Mouse (Mus musculus) c-Kit-positive CD71-positive TER-119-negative erythroid progenitor cells, embryonic 14.5 days (primary cell): ENCODE results near the gene Ccdc136.
A peak's percentile ranks its signal among the peaks of the same experiment; 100 is the strongest.
"Not testable (repeated sequence)": the region's sequence is repeated elsewhere in the genome, so short reads cannot be mapped to it uniquely, and the experiment has no call there.

ENCODE experiments used
- DNase-seq: peaks from one replicate; pipeline ENCODE4 v3.0.0-alpha.2; 2013; ENCODE audit warnings: low read depth

Ccdc136 gene

DNA sequence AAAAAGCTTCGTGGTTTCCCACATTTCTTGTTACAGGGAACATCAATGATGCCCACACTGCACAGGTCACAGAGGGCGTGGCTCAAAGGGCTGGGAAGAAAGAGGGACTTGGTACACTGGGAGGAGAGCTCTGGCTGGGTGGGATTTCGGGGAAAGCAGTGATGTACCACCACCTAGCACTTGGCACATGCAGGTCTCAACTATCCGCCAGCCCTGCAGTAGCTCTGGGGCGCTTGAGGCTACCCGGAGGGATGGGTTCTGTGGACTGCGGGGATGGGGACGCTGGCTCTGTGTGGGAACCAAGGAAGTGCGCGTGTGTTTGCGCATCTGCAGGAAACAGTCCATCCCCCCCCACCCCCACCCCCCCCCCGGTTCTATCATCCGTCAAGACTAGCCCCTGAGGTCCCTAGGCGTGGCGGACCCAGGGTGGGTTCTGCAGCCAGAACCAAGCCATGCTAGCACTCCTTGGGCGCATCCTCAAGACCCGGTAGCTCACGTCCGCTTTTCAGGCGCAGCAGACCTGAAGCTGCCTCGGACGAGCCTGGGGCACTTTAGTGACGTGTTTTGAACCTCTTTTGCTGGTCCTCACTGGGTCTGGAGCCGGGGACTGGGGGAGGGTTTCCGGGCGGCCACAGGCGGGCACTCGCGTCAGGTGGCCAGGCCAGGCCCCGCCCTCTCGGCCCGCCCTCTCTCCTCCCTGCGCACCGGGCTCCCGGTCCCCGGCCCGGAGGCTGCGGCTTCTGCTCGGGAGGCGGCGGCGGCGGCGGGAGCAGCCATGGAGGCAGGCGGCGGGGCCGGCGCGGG, at the start of gene Ccdc136:
Gene Ccdc136 (plus strand): TSS at position 400 of the 804 bp plus-strand sequence.
- DNase-seq: no peak

DNA sequence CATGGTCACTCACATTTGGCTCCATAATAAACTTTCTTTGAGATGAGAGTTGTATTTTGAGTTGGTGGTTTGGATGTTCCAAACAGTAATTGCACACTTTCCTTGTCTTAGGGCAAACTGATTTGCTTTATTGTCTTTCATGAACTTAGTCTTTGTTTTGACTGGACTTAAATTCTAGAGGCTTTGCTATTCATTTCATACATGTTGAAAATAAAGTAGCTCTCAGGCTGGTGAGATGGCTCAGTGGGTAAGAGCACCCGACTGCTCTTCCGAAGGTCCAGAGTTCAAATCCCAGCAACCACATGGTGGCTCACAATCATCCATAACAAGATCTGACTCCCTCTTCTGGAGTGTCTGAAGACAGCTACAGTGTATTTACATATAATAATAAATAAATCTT, 49.6 kb upstream of the Ccdc136 start:
- DNase-seq: not testable (repeated sequence)

DNA sequence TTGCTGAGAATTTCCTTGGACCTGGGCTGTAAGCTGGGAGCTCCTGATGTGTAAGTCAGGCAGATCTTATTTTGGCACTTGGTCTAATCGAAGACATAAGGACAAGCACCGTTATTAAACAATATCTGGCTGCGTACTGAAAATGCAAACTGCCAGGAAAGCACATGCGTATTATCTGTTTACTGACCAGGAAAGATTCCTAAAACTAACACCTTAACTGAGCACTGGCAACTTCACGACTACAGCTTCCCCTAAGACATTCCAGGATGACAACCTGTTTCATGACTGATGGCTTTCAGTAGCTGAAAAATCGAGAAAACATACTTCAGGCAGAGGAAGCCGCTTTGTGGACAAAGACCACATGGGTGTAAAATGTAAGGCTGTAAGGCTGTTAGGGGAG, 48.9 kb upstream of the Ccdc136 start:
- no peak for DNase-seq

DNA sequence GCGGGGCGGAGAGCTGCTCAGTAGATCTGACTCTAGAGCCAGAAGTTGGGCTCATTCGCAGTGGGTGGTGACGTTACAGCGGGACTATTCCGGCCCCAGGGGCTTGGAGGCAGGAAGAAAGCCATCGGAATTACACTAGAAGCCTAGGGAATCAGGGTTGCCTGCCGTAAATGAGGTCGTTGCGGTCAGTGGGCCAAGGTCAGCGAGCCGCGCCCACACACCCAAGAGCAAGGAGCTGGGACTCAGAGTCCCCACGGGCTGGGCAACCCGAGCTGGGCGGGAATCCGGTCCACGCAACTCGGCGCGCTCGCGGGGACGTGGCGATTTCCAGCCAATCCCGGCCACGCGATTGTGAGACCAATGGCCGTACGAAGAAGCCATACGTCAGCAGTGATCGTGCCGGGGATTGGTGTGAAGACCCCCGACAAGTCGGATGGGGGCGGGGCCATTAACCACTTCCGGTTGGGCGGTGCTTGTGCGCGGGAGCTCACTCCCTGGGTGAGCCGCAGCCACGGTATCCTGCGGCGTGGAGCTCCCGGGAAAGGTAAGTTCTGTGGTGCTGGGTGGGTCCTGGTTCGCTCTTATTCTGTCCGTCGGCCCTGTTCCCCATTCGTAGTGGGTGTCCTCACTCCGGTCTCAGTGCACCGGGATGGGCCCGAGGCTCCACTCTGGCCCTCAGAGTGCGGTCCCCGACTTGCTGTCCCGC, 48.3 kb upstream of the Ccdc136 start, which contains the start of gene Calu:
Gene Calu (plus strand): TSS at position 405 of the 706 bp plus-strand sequence.
- peak; percentile 98 for DNase-seq

DNA sequence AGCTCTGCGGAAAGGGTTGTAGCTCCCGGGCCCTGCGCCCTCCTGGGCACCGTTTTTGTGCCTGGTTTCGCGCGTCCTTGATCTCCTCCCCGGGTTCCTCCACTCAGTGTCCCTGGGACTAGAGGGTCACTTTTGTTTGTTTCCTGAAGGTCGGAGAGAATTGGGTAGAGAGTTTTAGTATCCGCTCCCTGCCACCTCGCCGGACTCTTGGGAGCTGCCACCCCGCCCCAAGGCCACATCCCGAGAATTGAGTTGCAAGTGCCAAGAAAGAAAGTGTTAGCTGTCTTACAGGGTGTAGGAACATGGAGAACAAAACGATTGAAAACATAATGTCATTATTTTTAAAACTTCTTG, 47.8 kb upstream of the Ccdc136 start:
- peak; percentile 24 for DNase-seq

DNA sequence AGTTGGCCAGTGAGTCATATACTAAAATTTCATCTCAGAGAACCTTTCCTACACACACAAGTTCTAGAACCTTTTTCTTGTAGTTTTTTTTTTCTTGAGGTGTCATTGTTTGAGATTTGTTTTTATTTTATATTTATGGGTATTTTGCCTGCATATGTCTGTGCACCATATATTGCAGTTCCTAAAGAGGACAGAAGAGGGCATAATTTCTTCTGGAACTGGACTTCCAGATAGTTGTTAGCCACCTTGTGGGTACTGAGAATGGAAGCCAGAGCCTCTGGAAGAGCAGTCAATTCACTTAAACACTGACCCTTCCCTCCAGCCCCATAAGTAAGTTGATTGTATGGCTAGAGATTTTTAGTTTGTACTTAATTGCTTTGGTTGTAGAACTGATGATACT, 44.5 kb upstream of the Ccdc136 start:
- no peak for DNase-seq

DNA sequence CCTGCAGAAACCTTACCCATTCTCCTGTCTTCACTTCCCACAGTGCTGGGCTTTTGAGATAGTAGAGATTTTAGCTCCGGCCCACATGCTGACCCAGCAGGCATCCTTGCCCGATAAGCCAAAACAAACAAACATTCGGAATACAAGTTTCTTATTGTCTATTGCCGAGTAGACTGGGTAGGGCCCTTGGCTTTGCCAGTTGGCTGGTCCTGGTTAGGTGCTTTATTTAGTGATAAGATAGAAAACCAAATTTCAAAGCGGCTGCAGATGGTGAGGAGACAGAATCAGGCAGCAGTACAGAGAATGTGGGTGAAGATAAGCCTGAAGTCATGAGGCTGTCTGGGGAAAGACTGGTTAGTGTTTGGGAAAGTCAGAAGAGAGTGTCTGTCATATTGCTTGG, 43.3 kb upstream of the Ccdc136 start:
- DNase-seq: peak; percentile 46

DNA sequence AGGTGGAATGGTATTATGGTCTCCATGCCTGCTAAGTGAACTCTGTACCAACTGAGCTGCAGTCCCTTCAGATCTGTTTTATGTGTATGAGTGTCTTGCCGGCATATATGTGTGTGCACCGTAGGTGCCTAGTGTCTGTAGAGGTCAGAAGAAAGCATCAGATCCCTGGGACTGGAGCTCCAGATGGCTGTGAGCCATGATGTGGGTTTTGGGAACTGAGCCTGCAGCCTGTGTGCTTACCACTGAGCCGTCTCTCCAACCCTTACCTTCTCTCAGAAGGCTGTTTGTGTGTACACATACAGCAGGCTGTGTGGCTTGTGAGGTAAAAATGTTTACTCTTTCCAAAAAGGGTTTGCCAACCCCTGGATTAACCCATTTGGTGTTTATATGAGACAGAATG, 36.7 kb upstream of the Ccdc136 start:
- no peak for DNase-seq

DNA sequence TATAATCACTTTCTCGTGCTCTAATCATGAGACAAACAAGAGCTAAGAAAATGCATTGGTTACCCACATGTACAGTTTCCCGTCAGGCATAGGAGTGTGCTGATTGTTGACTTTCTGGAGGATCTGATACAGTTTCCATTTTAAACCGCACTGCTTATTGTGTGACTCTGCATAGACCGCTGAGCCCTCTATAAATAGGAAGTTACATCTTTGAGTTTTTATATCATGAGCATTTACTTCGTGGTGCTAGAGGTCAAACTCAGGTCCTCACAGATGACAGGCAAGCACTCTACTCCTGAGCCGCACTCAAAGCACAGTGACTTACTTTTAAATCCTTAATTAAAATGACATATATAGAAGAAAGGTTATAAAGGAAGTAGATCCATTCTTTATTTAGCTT, 35.9 kb upstream of the Ccdc136 start:
- no peak for DNase-seq

DNA sequence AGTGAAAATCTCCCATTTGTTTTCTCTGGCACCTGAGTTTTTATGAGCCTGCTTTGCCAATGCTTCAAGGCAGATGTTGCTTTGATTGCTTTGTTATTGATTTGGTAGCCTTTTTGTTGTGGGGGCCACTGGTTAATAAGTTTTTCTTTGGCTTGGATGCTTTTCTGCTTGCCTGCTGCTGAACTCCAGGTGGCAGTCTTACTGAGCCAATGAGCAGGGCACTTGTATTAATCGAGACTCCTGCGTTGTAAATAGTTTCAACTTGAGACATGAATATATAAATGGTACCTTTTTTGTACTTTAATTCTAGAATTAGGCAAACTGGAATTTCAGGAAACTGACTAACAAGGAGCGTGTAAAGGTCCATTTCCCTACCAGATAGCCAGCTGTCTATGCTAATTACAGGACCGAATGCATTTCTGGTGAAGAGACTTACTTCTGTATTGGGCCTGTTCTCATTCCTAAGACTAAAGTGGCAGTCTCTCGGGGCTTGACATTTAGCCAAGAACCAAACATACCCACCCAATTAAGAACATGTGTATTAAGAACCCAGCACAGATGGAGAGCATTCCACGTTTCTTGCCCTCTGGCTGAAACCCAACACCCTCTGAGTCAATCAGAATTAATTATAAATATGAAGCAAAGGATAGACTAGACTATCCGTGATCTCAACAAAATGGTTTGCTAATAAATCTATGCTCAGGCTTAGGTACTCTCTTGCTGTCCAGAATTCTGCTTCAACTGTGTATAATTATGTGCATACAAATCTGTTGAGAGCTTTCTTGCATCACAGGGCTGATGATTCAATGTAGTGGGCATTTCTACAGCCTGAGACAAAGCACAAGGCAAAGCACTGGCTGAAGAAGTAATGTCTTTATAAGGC, 33.6 kb upstream of the Ccdc136 start:
- DNase-seq: no peak

DNA sequence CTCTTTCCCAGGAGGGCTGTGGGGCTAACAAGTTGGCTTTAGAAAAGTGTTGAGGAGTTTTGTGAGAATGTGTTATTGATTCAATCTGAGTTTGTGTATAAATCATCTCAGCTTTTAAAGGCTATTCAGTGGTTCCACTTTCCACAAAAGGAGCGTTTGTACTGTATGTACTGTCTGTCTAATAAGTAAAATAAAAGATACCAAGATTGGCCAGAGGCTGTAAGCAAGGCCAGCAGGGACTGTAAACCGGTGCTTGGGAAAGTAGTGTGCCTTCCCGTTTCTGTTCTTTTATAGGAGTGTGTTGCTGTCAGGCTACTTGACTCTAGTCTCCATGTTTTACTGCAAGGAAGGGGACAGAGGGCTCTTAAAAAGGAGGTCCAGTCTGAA, 33.0 kb upstream of the Ccdc136 start:
- no peak for DNase-seq

DNA sequence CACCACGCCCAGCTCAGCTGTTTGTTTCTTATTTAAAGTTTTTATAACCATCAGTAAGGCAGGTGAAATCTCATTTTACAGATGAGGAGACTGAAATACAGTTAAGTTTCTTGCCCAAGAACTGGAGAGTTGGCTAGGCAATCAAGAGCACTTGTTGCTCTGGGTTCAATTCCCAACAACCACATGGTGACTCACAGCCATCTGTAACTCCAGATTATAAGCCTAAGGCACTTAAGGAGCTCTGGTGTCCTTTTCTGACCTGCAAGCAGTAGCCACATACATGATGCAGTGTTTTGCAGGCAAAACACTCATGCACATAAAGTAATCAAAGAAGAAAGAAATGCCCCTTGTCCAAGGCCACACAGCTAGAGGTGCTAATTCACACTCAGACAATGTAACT, 30.8 kb upstream of the Ccdc136 start:
- no peak for DNase-seq

DNA sequence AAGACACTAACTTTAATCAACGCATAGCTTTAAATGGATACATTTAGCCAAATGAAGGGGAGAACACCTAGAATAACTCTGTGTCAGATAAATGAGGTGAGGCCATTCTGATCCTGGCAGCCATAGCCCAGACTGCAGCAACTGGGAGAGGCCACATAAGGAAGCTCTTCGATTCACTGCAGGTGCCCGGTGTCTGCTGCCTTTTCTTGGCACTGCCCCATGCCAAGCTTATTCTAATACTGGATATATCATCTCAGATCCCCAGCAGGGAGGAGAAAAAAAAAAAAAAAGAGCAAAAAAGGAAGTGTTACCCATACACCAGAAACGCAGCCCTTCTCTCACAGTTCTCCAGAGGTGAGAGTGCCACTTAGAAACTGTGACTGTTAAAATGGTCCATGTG, 18.7 kb upstream of the Ccdc136 start:
- no peak for DNase-seq

DNA sequence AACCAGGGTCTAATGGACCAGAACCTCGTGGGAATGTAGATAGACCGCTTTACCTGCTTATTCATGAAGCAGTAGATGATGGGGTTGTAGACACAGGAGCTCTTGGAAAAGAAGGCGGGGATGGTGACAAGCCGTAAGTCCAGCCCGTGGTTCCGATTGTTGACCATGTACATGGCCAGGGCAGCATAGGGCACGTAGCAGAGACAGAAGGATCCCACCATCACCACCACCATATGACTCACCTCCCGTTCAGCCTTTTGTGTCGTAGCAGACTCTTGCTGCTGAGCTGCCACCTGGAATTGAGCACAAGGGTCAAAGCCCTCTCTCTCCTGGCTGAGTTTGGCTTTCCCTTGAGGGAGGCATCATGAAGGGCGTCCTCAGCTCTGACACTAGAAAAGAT, 17.4 kb upstream of the Ccdc136 start:
- no peak for DNase-seq

DNA sequence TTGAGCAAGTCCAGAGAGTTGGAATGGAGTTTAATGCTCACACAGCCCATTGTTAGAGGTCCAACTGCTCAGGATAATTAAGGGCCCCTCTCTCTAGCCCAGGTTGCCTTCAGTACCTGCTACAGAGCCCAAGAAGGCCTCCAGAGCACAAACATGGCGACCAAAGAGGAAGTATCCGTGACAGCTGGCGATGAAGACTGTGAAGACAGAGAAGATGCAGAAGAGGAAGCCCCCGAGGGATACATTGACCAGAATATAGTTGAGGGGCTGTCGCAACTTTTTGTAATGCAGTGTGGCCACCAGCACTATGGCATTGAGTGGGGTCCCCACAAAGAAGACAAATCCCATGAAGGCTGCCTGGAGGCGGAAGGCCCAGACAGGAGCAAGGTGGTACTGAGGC, 16.2 kb upstream of the Ccdc136 start:
- no peak for DNase-seq

DNA sequence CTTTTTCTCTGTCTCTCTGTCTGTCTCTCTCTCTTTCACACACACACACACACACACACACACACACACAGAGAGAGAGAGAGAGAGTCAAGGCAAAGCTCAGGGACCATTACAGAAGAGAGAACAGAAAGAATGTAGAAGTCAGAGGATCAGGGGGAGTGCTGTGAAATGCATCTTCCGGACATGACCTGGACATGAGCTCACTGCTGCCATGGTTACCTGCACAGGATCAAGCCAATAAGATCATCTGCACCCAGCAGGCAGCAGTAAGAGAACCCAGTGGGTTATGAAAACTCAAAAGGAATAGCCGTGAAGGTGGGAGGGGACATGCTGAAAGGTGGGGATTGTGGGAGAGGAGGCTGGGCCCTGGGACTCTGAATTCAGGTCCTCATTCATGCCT, 13.7 kb upstream of the Ccdc136 start:
- DNase-seq: no peak

DNA sequence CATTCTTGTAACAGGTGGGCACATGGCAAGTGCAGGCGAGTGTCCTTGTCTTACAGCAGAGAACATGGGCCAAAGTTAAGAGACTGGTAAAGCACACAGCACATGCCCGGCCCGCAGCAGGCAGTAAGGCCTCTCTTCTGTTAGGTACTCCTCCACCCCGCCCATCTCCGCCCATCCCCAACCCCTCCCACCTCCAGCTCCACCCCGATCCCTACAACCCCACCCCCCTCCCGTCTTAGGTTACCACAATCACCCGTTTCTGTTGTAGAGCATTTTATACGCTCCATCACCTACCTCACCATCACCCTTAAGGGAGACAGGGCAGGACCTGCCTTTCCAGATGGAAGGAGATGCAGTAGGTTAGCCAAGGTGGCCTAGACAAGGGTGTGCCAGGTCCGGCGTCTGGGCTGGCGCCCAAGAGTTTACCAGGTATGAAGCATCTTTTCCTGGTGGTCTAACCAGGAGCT, 8.0 kb upstream of the Ccdc136 start, which contains the start of gene Opn1sw:
Gene Opn1sw (minus strand): TSS at position 417 of the 467 bp plus-strand sequence.
- peak; percentile 53 for DNase-seq

DNA sequence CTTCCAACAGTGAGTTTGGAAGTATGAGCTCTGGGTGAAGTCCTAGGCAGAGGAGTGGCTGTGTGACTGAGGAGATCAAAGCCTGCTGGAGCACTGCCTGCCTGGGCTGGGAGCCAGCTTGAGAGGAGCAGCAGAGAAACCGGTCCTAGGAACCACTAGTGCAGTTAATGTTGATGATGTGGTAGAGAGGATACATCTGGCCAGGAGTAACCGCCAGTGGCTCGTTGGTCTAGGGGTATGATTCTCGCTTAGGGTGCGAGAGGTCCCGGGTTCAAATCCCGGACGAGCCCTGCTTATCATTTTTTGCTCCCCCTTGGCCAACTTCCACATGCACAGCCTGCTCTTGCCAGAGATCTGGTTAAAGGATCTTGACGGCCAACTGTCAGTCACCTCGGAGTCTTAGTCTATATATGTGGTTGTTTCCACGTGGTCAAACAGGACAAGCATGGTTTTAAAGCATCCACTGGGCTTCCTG, 7.5 kb upstream of the Ccdc136 start:
- DNase-seq: peak; percentile 24

DNA sequence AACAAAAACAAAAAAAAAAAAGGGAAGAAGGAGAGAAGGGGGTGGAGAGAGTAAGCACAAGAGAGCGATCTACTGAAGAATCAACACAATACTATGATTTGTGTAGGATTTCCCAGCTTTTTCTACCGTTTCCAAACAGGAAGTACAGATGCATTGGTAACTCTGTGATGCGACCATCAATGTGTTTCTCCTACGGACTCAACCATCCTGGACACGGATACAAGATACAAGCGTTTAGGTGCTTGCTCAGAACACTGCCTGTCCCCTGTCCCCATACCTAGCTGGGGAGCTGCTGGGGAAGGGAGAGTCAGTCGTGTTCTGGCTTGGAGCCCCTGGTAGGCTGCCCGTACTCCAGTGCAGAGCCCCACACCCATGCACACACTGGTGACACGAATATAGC, 6.7 kb upstream of the Ccdc136 start:
- DNase-seq: no peak

DNA sequence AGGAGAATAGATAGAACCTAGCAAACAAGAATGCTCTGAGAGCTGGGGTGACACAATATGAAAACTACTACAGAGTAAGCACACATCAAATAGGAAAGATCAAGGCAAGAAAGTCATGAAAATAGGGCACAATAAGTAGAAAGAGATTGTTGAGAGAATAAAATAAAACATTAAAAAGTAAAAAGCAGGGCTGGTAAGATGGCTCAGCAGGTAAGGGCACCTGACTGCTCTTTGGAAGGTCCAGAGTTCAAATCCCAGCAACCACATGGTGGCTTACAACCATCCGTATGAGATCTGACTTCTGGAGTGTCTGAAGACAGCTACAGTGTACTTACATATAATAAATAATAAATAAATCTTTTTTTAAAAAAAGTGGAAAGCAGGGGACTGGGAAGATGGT, 5.6 kb upstream of the Ccdc136 start:
- not testable (repeated sequence) for DNase-seq

DNA sequence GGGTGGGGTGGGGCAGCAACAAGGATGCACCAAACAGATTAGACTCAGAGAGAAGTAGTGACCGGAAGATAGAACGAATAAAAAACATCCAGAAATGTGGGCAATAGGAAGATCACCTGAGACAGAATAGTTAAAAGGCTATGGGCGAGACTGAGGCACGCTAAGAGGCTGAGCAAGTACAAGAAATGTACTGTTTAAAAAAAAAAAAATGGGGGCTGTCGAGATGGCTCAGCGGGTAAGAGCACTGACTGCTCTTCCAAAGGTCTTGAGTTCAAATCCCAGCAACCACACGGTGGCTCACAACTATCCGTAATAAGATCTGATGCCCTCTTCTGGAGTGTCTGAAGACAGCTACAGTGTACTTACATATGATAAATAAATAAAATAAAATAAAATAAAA, 4.9 kb upstream of the Ccdc136 start:
- DNase-seq: not testable (repeated sequence)

DNA sequence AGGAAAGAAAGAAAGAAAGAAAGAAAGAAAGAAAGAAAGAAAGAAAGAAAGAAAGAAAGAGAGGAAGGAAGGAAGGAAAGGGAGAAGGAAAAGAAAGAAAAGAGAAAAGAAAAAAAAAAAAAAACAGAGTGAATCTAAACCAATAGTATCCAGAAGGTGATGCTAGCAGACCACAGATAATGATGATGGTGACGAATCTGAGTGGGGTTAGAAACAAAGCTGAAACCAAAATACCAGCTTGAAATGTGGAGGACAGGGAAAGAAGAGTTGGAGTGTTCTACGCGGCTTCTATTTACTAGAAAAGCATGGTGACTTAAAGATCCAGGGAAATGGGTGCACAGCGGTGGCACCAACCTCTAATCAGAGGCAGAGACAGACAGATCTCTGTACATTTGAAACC, 4.3 kb upstream of the Ccdc136 start:
- DNase-seq: no peak
